Mouse (Mus musculus) embryonic fibroblast, embryonic 13.5 days (primary cell): ENCODE measurements at regions not wholly inside any gene's neighbourhood (a gene's known extent, or its start where the extent isn't known, plus 50 kb on each side); places are given as distances from the start of the nearest gene placed in this dataset.

Experiments
- CTCF ChIP-seq: IDR thresholded peaks from 2 replicates; pipeline ENCODE4 v1.5.1; 2011; ENCODE audit warnings: mild to moderate bottlenecking, control low read depth, low read length, moderate library complexity, borderline replicate concordance; ENCODE audit not compliant: insufficient read depth
- POLR2A ChIP-seq: IDR thresholded peaks from 2 replicates; pipeline ENCODE4 v1.6.1; 2011; ENCODE audit warnings: low read depth, mild to moderate bottlenecking, control low read depth, low read length, moderate library complexity

DNA sequence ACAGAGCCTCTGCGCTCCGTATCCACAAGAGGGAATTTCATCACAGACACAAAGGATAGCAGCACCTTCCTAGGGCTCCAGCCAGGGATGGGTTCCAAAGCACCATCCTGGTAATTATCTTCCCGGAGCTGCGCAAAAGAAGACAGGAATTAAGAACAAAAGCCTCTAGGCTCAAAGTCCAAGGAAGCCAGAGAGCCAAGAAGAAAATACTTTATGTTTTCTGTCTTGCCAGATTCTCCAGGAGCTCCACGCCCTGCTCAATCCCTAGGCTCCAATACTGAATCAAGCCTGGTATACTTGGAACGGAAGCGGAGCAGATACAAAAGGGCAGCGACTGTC lies 54.4 kb downstream of the Irf2bpl start:
- TF ChIP-seq CTCF: no peak
- TF ChIP-seq POLR2A: no peak
